Mouse (Mus musculus) thymus, postnatal 25 days (tissue): ENCODE measurements around the gene Rpl5.
A peak's percentile ranks its signal among the peaks of the same experiment; 100 is the strongest.

Experiments used
- DNase-seq: peaks from one replicate; pipeline ENCODE4 v3.0.0; 2022

Rpl5 gene

DNA sequence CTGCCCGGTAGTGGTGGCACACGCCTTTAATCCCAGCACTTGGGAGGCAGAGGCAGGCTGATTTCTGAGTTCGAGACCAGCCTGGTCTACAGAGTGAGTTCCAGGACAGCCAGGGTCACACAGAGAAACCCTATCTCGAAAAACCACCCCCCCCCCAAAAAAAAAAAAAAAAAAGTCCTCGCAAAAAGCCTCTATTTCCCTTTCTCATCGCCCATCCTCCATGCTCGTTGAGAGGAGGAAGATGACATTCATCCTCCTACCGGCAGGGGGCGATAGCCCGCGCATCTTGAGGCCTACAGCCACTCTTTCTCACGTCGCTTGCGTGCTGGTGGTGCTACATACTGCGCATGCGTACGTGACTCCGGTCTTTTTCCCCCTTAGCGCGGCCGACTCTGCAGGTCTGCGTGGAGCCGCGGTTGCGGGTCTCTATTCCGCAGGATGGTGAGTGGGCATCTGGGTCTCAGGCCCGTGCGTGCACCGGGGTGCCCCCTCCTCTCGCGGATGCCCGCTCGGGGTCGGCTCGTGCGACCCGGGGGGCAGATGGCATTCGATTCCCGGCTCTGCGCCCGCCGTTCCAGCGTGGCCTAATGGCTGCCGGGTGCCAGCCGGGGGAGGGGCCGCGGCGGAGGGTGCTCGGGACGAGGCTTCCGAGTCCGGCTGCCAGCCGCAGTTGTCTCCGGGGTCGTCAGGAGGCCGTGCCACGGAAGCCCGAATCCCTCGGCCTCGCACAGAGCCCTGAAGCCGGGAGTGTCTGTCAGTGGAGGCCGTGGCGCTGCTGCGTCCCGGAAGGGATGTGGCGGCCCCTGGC is at the start of gene Rpl5:
Rpl5 (plus strand) TSS at position 297 of the 808 bp plus-strand sequence.
- DNase-seq = peak; percentile 95

DNA sequence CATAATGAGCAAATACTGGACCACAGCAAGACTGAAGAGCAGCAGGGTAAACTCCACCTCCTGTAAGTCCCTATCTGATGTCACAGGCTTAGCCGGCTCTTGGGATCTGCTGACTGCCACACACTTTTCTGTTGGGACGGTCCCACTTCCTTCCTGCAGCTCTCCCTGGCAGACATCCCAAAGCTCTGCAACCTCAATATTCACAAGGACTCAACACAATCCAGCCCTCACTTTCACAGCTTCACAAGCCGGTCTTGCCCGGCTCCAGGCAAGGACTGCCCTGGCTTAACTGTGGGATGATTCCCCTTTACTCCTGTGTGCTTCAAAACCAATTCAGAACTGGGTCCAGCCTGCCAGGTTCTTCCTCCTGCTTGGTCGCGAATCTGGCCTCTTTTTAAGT is 46.5 kb upstream of the Rpl5 start:
- no peak for DNase-seq

DNA sequence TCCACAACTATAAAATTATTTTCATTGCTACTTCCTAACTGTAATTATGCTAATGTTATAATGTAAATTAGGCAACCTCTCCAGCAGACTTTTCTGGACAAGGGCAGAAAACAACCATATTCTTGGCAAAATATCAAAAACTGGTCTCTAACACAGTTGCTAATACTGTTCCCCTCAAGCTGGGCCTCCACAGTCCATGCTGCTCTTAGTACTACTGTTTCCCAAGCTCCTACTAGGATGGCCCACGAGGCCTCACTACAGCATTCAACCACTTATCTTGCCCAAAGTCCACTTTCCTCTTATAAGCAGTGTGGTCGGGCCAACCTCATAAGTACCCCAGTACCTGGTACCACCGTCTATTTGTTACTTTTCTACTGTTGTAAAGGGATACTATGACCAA is 45.7 kb upstream of the Rpl5 start:
- DNase-seq = no peak

- no peak for DNase-seq
Observed at GRCm38 (mm10) chr5:107855546-107855945, 44.8 kb upstream of the Rpl5 start.

DNA sequence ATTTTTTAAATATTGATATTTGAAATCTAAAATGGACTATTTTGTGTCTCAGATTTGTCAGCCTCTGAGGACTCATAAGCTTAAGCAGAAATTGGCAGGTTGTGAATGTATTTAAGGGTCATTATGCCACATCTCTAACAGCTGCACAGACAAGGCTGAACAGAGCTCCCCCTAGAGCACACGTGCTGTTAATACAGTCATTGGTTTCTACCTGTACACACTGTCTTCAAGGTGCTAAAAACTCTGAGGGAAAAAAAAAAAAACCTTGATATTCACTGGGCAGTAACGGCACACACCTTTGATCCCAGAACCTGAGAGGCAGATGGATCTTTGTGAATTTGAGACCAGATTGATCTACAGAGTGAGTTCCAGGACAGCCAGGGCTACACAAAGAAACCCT is 41.3 kb upstream of the Rpl5 start:
- DNase-seq = peak; percentile 19

DNA sequence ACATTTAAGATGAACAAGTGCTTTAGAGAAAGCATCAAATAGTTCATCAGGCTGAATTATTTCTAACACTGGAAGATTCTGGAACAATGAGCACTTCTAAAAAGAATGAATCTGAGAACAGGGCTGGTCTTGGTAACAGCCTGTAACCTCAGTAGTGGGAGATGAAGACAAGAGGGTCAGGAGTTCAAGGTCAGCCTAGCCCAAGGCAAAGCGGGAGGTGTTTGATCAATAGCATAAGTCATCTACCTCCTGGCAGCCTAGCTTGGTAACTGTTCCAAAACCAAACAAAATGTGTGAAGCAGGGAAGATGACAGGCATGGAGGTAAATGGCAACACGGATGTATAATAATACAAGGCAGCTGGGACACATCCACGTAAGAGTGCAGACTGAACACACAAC is 36.3 kb upstream of the Rpl5 start:
- no peak for DNase-seq

- DNase-seq = no peak
Observed at GRCm38 (mm10) chr5:107866127-107867126, 33.9 kb upstream of the Rpl5 start.

DNA sequence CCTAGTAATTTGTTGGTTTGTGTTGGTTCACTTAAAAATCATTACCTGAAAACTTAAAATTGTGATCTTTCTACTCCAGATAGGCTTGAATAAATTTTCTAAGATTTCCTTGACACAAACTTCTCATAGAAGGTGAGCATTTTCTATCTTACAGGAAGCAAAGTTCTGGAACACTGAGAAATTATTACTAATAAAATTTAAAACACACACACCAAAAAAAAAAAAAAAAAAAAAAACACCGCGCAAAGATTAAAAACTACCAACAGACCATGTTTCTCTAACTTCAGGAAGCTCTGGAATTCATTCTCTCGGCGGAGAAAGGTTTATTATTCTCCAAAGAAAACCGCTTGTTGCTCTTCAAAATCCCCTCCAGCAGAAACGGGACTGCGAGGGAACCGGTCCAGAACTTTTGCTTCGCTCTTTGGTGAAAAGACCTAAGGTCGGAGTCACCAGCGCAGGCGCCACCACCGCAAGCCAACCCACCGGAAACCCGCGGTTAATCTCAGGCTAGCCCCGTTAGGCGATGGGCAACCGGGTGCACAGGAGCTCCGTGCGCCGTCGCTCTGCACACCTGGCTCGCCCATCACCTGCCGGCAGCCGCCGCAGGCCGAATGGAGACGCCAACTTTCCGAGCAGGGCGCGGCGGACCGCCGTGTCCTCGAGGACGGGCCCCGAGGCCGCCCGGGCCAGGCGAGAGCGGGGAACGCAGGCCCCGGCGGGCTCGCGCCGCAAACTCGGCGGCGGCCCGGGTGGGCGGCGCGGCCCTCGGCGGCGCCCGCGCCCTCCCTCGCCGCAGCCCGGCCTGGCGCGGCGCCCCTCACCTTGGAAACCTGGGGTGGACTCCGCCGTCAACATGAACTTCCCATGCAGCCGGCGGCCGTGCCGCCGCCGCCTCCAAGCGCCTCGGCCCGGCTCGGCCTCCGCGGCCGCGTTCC is 32.1 kb upstream of the Rpl5 start:
- DNase-seq = peak; percentile 64

- peak; percentile 68 for DNase-seq
Observed at GRCm38 (mm10) chr5:107868905-107869424, 31.3 kb upstream of the Rpl5 start.

DNA sequence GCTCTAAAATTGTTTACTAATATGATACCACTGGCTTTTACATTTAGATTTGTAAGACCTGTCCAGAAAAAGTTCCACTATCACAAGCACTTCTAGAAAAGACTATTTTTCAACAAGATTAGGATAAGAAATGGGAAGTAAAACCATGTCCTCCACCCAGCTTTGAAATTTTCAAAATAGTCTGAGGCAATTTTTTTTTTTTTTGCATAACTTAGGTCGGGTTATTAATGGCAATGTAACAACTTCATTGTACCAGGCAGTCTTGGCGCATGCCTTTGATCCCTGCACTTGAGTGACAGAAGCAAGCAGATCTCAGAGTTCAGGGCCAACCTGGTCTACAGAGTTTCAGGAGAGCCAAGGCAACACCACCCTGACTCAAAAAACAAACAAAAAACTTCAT is 30.6 kb upstream of the Rpl5 start:
- no peak for DNase-seq

DNA sequence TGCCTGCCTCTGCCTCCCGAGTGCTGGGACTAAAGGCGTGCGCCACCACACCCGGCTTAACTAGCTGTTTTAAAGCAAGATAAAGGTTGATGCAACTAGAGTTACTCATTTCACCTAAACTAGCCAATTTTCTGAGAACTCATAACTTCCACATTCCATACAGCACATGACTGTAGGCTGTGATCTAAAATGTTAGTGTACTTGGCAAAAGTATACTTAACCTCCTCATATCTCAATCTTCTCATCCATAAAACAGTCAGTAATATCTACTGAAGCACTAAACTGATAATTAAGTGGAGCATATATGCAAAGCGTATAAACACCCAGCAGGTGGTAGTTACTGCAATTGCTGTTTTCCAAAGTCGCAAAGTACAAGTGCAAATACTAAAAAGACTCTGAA is 27.0 kb upstream of the Rpl5 start:
- no peak for DNase-seq

DNA sequence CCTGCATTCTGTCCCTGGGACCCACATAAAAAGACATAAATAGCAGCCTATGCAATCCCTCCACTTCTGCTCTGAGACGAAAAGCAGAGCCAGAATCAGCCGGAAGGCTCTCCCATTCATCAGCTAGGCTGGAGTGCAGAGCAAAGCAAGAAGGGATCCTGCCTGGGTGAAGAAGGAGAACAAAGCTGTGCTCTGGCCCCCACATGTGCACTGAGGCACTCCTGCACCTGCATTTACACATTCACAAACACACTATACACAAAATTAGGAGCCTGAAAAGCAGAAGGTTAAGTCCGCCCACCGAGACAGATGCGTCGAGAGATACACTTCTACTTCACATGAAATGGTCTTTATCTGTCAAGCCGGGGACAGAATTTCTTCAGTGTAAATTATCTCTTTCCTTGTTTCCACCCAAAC is 26.4 kb upstream of the Rpl5 start:
- DNase-seq = no peak

GRCm38 (mm10) chr5:107874561-107875260 is 25.6 kb upstream of the Rpl5 start, which contains the start of gene Evi5:
TSS of gene Evi5 (minus strand) at chr5:107875107.
- DNase-seq = no peak

DNA sequence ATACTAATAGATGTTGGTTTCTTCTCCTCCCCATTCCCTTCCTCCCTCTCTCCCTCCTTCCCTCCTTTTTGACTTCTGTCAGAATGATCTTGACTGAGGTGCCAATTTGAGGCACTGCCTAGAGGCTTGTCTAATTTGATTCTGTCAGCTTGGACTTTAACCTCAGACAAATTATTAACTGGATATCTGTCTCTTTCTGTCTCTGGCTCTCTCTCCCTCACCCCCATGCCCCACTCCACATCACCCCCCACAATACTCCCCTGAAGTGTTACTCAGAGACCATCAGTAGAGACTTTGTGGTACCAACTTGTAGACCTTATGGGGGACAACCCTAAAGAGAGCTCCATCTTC is 25.1 kb upstream of the Rpl5 start:
- no peak for DNase-seq

- no peak for DNase-seq
Observed at GRCm38 (mm10) chr5:107877053-107877452, 23.2 kb upstream of the Rpl5 start.

DNA sequence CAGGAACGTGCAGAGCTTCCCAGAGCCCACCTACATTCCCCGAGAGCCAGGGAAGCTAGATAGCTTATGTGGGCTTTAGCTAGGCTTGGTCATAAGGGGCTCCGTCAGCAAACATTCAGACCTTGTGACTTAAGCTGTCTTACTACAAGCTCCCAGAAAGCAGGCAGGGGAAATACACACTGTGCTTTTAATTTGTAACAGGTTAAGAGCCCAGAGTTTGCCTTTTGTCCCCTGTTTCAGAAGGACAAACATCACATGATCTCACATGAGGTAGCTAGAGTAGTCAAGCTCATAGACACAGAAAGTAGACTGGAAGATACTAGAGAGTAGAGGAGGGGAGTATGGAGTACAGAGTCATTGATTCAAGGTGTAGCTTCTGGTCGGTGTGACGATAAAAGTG is 19.6 kb upstream of the Rpl5 start:
- no peak for DNase-seq

DNA sequence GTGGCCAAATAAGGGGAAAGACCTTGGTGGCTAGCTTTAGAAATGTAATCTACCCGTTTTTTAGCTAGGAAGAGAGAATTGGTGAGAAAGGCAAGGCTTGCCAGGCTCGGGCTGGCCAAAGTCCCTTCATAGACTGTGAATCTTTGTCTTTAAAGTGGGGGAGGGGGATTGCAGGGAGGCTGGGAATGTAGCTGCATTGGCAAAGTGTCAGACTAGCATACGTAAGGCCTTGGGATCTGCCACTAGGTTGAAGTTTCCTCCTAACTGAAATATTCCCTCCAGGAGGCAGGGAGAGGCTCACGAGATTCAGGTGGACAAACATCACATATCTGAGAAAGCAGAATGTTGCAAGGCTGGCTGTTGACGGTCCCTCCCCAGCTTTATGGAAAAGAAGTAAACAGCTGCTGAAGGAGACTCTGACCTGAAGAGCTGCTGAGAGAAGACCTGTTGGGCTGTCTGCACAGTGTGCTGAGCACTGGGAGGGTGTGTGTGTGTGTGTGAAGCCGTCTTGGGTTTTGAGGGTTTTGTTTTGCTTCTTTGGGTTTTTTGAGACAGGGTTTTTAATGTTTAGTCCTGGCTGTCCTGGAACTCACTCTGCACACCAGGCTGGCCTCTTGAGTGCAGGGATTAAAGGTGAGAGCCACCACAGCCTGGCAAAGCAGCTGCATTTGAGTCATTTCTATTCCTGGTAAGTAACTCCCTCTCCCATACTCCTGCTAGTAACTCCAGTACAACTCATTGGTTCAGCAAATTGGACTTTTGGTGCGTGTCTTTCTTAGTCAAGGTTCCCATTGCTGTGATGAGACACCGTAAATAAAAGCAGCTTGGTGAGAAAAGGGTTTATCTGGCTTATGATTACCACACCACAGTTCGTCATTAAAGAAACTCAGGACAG is 10.1 kb upstream of the Rpl5 start:
- no peak for DNase-seq

- peak; percentile 14 for DNase-seq
Observed at GRCm38 (mm10) chr5:107891515-107891914, 8.8 kb upstream of the Rpl5 start.

DNA sequence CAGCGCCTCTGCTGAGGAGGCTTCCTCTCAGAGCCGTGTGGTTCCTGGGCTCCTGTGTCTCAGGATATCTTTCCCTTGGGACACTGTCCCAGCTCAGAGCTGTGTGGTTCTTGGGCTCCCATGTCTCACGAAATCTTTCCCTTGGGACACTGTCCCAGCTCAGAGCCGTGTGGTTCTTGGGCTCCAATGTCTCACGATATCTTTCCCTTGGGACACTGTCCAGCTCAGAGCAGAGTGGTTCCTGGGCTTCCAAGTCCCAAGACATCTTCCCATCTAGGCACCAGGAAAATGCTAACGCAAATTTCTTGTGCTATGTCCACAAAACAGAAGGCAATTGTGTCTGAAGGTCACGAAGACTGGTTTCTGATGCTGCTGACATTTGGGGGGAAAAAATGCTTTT is 5.6 kb upstream of the Rpl5 start:
- DNase-seq = no peak

DNA sequence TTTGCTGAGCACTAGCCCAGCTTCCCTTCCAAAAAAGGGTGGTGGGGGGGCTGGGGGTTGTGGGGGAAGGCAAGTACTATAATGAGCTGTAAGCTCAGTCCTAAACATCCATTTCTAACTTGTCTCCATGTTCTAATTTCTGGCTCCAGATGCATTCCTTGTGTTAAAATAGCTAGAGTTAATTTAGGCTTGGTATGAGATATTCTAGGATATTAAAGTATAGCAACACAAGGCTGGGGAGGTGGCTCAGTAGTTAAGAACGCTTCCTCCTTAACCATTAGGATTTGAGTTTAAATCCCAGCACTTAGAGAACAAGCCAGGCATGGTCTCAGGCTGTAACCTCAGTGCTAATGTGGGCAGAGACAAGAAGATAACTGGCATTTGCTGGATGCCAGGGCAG is 4.0 kb upstream of the Rpl5 start:
- DNase-seq = no peak
